Comparison of ENCODE assay signal across 31 mouse cellular contexts in the genomic region with DNA sequence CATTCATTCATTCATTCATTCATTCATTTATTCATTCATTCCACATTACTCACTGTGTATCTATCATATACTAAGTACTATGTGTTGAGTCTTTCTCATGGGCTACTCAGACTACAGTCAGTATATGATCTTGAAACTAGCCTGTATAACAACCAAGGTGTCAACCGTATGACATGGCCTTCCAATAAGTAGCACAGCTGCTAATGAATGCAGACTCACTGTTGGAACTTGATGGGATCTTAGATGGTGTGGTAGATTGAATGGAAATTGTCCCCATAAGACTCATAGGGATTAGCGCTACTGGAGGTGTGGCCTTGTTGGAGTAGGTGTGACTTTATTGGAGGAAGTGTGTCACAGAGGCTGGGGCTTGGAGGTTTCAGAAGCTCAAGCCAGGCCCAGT. TPM values are rescaled to one million over a fixed set of nuclear protein-coding genes. Genes with fewer than 3 reads are reported as not detected.
"Had no signal": no experiment of that assay in that cellular context is flagged by ENCODE, and none has a peak within 500 bp of the region (broad histone marks: within the 10 kb centered on the region; RNA-seq: fewer than 3 reads in every experiment).

No protein-coding gene starts in this region.

- H3K4me1 ChIP-seq: limb, embryonic 10.5 days; limb, embryonic 12.5 days; liver, embryonic 12.5 days; liver, embryonic 13.5 days; liver, embryonic 15.5 days; lung, embryonic 15.5 days; megakaryocyte, embryonic 14.5 days; midbrain, embryonic 10.5 days; midbrain, embryonic 12.5 days; midbrain, embryonic 13.5 days; midbrain, embryonic 15.5 days; neural tube, embryonic 12.5 days had no signal

- H3K4me2 ChIP-seq: limb, embryonic 12.5 days; limb, embryonic 13.5 days; limb, embryonic 15.5 days; liver, embryonic 11.5 days; liver, embryonic 12.5 days; liver, embryonic 13.5 days; liver, embryonic 15.5 days; lung, embryonic 14.5 days; lung, embryonic 15.5 days; midbrain, embryonic 12.5 days; midbrain, embryonic 13.5 days; midbrain, embryonic 15.5 days; neural tube, embryonic 12.5 days had no signal

- H3K27ac ChIP-seq: limb, embryonic 10.5 days; limb, embryonic 12.5 days; limb, embryonic 13.5 days; limb, embryonic 15.5 days; liver, embryonic 12.5 days; liver, embryonic 13.5 days; liver, embryonic 14.5 days; liver, embryonic 15.5 days; lung, embryonic 15.5 days; macrophage; midbrain, embryonic 10.5 days; midbrain, embryonic 12.5 days; midbrain, embryonic 13.5 days; midbrain, embryonic 15.5 days; neural tube, embryonic 12.5 days had no signal

- H3K27me3 ChIP-seq: limb, embryonic 12.5 days; limb, embryonic 13.5 days; limb, embryonic 15.5 days; liver, embryonic 12.5 days; liver, embryonic 13.5 days; liver, embryonic 15.5 days; lung, embryonic 15.5 days; megakaryocyte, embryonic 14.5 days; midbrain, embryonic 12.5 days; midbrain, embryonic 13.5 days; midbrain, embryonic 15.5 days; neural tube, embryonic 12.5 days had no signal

- DNase-seq: left cerebral cortex, postnatal 4 days; liver; liver, embryonic 13.5 days; liver, postnatal 0 days; lung, adult 18-20 months; lung, adult 2 months; lung, embryonic 14.5 days; lung, postnatal 10 days; lung, postnatal 14 days; lung, postnatal 36 days; lung, postnatal 4 days; midbrain, embryonic 14.5 days had no signal

- H3K4me3 ChIP-seq: limb, embryonic 10.5 days; limb, embryonic 12.5 days; limb, embryonic 13.5 days; limb, embryonic 15.5 days; liver, embryonic 12.5 days; liver, embryonic 13.5 days; liver, embryonic 15.5 days; lung, embryonic 15.5 days; megakaryocyte, embryonic 14.5 days; midbrain, embryonic 10.5 days; midbrain, embryonic 12.5 days; midbrain, embryonic 13.5 days; midbrain, embryonic 15.5 days; myocyte; neural tube, embryonic 12.5 days had no signal

- H3K9me3 ChIP-seq: limb, embryonic 10.5 days; limb, embryonic 12.5 days; limb, embryonic 13.5 days; limb, embryonic 15.5 days; liver, embryonic 12.5 days; liver, embryonic 13.5 days; liver, embryonic 15.5 days; lung, embryonic 15.5 days; midbrain, embryonic 12.5 days; midbrain, embryonic 13.5 days; midbrain, embryonic 15.5 days; neural tube, embryonic 12.5 days had no signal

- H3K36me3 ChIP-seq: limb, embryonic 10.5 days; limb, embryonic 12.5 days; limb, embryonic 13.5 days; limb, embryonic 15.5 days; liver, embryonic 12.5 days; liver, embryonic 13.5 days; liver, embryonic 15.5 days; lung, embryonic 15.5 days; midbrain, embryonic 10.5 days; midbrain, embryonic 12.5 days; midbrain, embryonic 13.5 days; midbrain, embryonic 15.5 days; neural tube, embryonic 12.5 days had no signal

- ATAC-seq: liver, embryonic 12.5 days; liver, postnatal 0 days; lung, postnatal 0 days; midbrain, embryonic 13.5 days; midbrain, embryonic 15.5 days had no signal

- H3K9ac ChIP-seq: limb, embryonic 12.5 days; limb, embryonic 13.5 days; limb, embryonic 15.5 days; liver, embryonic 12.5 days; liver, embryonic 13.5 days; liver, embryonic 14.5 days; liver, embryonic 15.5 days; liver, postnatal 0 days; lung, embryonic 14.5 days; lung, embryonic 15.5 days; midbrain, embryonic 12.5 days; midbrain, embryonic 13.5 days; midbrain, embryonic 15.5 days; neural tube, embryonic 12.5 days had no signal

RNA-seq across cellular contexts. Expression of a gene that starts 38.8 kb away (rescaled TPM):
- total RNA-seq: megakaryocyte-erythroid progenitor cell, adult 5-6 weeks had no signal
